Mouse (Mus musculus) G1E (cell line): ENCODE data around the gene Tnf. TPM values are rescaled to one million over a fixed set of nuclear protein-coding genes. Genes with fewer than 3 reads are reported as not detected.
"Not testable (repeated sequence)": the region's sequence is repeated elsewhere in the genome, so short reads cannot be mapped to it uniquely, and the experiment has no call there.

Source experiments
- ATAC-seq: 2 replicates; pipeline ENCODE4 v1.8.0; 2016; ENCODE audit warnings: mild to moderate bottlenecking; ENCODE audit not compliant: insufficient number of reproducible peaks, poor library complexity, low FRiP score, severe bottlenecking; ENCODE audit errors: extremely low read depth
- DNase-seq: peaks from one replicate; pipeline ENCODE4 v3.0.0; 2012; ENCODE audit warnings: low spot score
- H3K27me3 ChIP-seq: 2 replicates; pipeline ENCODE4 v1.6.1; 2012; ENCODE audit warnings: mild to moderate bottlenecking, low read length, inconsistent platforms; ENCODE audit not compliant: insufficient read depth
- H3K36me3 ChIP-seq: replicated peaks from 2 replicates; pipeline ENCODE3; 2012; ENCODE audit warnings: mild to moderate bottlenecking, inconsistent platforms
- H3K4me1 ChIP-seq: 2 replicates; pipeline ENCODE4 v1.6.1; 2012; ENCODE audit warnings: low read depth, low read length, inconsistent platforms, mixed read lengths; ENCODE audit not compliant: insufficient read depth
- H3K4me3 ChIP-seq: 2 replicates; pipeline ENCODE4 v1.5.1; 2012; ENCODE audit warnings: low read depth, mild to moderate bottlenecking, inconsistent platforms, low read length, moderate library complexity, mixed read lengths
- H3K9me3 ChIP-seq: replicated peaks from 2 replicates; pipeline ENCODE4 v1.6.1; 2012; ENCODE audit warnings: inconsistent platforms
- CTCF ChIP-seq: IDR thresholded peaks from 2 replicates; pipeline ENCODE4 v1.5.1; 2012; ENCODE audit warnings: low read depth, low read length, inconsistent platforms, mixed read lengths
- GATA1 ChIP-seq: IDR thresholded peaks from 2 replicates; pipeline ENCODE4 v1.6.1; 2012; ENCODE audit warnings: borderline replicate concordance, low read length, inconsistent platforms, mixed read lengths
- GATA2 ChIP-seq: IDR thresholded peaks from 2 replicates; pipeline ENCODE4 v1.6.1; 2012; ENCODE audit warnings: low read depth, low read length, inconsistent platforms, borderline replicate concordance
- POLR2AphosphoS5 ChIP-seq: IDR thresholded peaks from 2 replicates; pipeline ENCODE4 v1.6.1; 2012; ENCODE audit warnings: low read depth, low read length, inconsistent platforms; ENCODE audit not compliant: insufficient replicate concordance
- TAL1 ChIP-seq: conservative IDR thresholded peaks from 2 replicates; pipeline ENCODE4 v1.6.1; 2012; ENCODE audit warnings: low read depth, low read length, inconsistent platforms, mixed read lengths
- polyA plus RNA-seq: library from polyadenylated mRNA; stranded (reverse); fragments of >175 nt; gene quantifications from 2 replicates; pipeline ENCODE4 v1.2.3, GENCODE M21; 2012
- total RNA-seq, 2 experiments: library from RNA; stranded (forward) in 1 of 2; stranded (reverse) in 1 of 2; fragments of 200-1000 nt in 1 of 2; fragments of >200 nt in 1 of 2; fragmentation: Nextera tagmentation in 1 of 2; gene quantifications; 2 replicates each; pipeline ENCODE4 v1.2.3; 2014 to 2017

Tnf gene
- total and polyA plus RNA-seq, 3 experiments, result 0.04 to 1.4 (median 0.68) TPM

GRCm38 (mm10) chr17:35234903-35235302 is 33.1 kb upstream of the Tnf start:
- Histone ChIP-seq H3K4me3 (peak overlapping the region; percentile 86), H3K36me3 (peaks cover 69% of the 10 kb centered on the region), H3K27me3 (no peaks in the 10 kb centered on the region), H3K4me1 (peaks cover 63% of the 10 kb centered on the region), H3K9me3 (no peaks in the 10 kb centered on the region)
- TF ChIP-seq GATA1, result no peak
- no peak for TF ChIP-seq POLR2AphosphoS5
- no peak for TF ChIP-seq CTCF
- TF ChIP-seq GATA2, result no peak
- TF ChIP-seq TAL1, result no peak
- no peak for ATAC-seq
- DNase-seq, result no peak

GRCm38 (mm10) chr17:35234090-35234489 is 32.3 kb upstream of the Tnf start:
- H3K4me3 ChIP-seq, result peak overlapping the region; percentile 86; the same call in 1 of the 2 replicates
- H3K36me3 ChIP-seq, result peaks cover 75% of the 10 kb centered on the region
- H3K27me3 ChIP-seq, H3K9me3 ChIP-seq, ATAC-seq, DNase-seq: not testable (repeated sequence)
- peaks cover 58% of the 10 kb centered on the region for H3K4me1 ChIP-seq

GRCm38 (mm10) chr17:35233114-35233980 is 31.5 kb upstream of the Tnf start, which contains the start of gene Atp6v1g2:
TSS of gene Atp6v1g2 (plus strand) at chr17:35233660.
- no peak for DNase-seq
- Histone ChIP-seq H3K4me3 (peak within 1 kb of the TSS; percentile 86), H3K36me3 (peaks cover 76% of the 10 kb centered on the region), H3K9me3 (no peaks in the 10 kb centered on the region), H3K27me3 (no peaks in the 10 kb centered on the region), H3K4me1 (peaks cover 57% of the 10 kb centered on the region)
- no peak for ATAC-seq
- TF ChIP-seq CTCF, result no peak
- no peak for TF ChIP-seq TAL1
- TF ChIP-seq GATA1, result no peak
- no peak for TF ChIP-seq GATA2
- no peak for TF ChIP-seq POLR2AphosphoS5

GRCm38 (mm10) chr17:35232659-35233058 is 30.9 kb upstream of the Tnf start:
- no peaks in the 10 kb centered on the region for H3K9me3 ChIP-seq
- ATAC-seq (no peak), DNase-seq (no peak)
- TF ChIP-seq CTCF (no peak), GATA1 (no peak), POLR2AphosphoS5 (no peak), GATA2 (no peak), TAL1 (no peak)
- peaks cover 60% of the 10 kb centered on the region for H3K4me1 ChIP-seq
- H3K4me3 ChIP-seq, result peak overlapping the region; percentile 31; the same call in 1 of the 2 replicates
- no peaks in the 10 kb centered on the region for H3K27me3 ChIP-seq
- H3K36me3 ChIP-seq, result peaks cover 76% of the 10 kb centered on the region

- H3K27me3 ChIP-seq, result no peaks in the 10 kb centered on the region
- TF ChIP-seq GATA1 (no peak), CTCF (peak; percentile 92)
- peaks cover 58% of the 10 kb centered on the region for H3K4me1 ChIP-seq
- ATAC-seq, result no peak
- H3K36me3 ChIP-seq, result peaks cover 76% of the 10 kb centered on the region
- no peaks in the 10 kb centered on the region for H3K9me3 ChIP-seq
- DNase-seq, result peak; percentile 65
- peak overlapping the region; percentile 31; the same call in 1 of the 2 replicates for H3K4me3 ChIP-seq
Measured at GRCm38 (mm10) chr17:35232043-35232442, 30.2 kb upstream of the Tnf start.

GRCm38 (mm10) chr17:35231022-35231421 is 29.2 kb upstream of the Tnf start:
- TF ChIP-seq CTCF, result no peak
- no peak for TF ChIP-seq POLR2AphosphoS5
- Histone ChIP-seq H3K4me1 (peaks cover 49% of the 10 kb centered on the region), H3K9me3 (no peaks in the 10 kb centered on the region), H3K27me3 (no peaks in the 10 kb centered on the region), H3K4me3 (no peak overlapping the region), H3K36me3 (peaks cover 84% of the 10 kb centered on the region)
- DNase-seq, result no peak
- ATAC-seq, result no peak

GRCm38 (mm10) chr17:35226561-35227046 is 24.8 kb upstream of the Tnf start:
- H3K4me1 ChIP-seq, result peaks cover 28% of the 10 kb centered on the region
- no peak for TF ChIP-seq CTCF
- TF ChIP-seq POLR2AphosphoS5, result no peak
- no peak for TF ChIP-seq GATA1
- TF ChIP-seq GATA2, result no peak
- no peak for TF ChIP-seq TAL1
- no peak overlapping the region for H3K4me3 ChIP-seq
- no peaks in the 10 kb centered on the region for H3K9me3 ChIP-seq
- ATAC-seq (no peak), DNase-seq (no peak)
- no peaks in the 10 kb centered on the region for H3K27me3 ChIP-seq
- H3K36me3 ChIP-seq, result peaks cover 95% of the 10 kb centered on the region
